Mouse (Mus musculus) forebrain, embryonic 15.5 days (tissue): ENCODE data around the gene Prr12. TPM values are rescaled to one million over a fixed set of nuclear protein-coding genes. Genes with fewer than 3 reads are reported as not detected.

ENCODE experiments used
- ATAC-seq: fragments of 200-750 bp; cut with Nextera tagmentation; replicated peaks from 2 replicates; pipeline ENCODE4 v1.8.0; 2017; ENCODE audit warnings: mild to moderate bottlenecking, moderate TSS enrichment, moderate library complexity
- H3K27ac ChIP-seq: fragments of 300-500 bp; sonication (generic); replicated peaks from 2 replicates; pipeline ENCODE4 v1.5.1; 2015; ENCODE audit warnings: mild to moderate bottlenecking, inconsistent platforms
- H3K27me3 ChIP-seq: fragments of 300-500 bp; sonication (generic); 2 replicates; pipeline ENCODE4 v1.6.1; 2015; ENCODE audit warnings: inconsistent platforms
- H3K36me3 ChIP-seq: fragments of 300-500 bp; sonication (generic); 2 replicates; pipeline ENCODE4 v1.6.1; 2015; ENCODE audit warnings: mild to moderate bottlenecking, inconsistent platforms
- H3K4me1 ChIP-seq: fragments of 300-500 bp; sonication (generic); 2 replicates; pipeline ENCODE4 v1.6.1; 2015; ENCODE audit warnings: inconsistent platforms
- H3K4me2 ChIP-seq: fragments of 300-500 bp; sonication (generic); replicated peaks from 2 replicates; pipeline ENCODE4 v1.6.1; 2015; ENCODE audit warnings: mild to moderate bottlenecking, inconsistent platforms
- H3K4me3 ChIP-seq: fragments of 300-500 bp; sonication (generic); 2 replicates; pipeline ENCODE4 v1.5.1; 2015; ENCODE audit warnings: mild to moderate bottlenecking, inconsistent platforms
- H3K9ac ChIP-seq: fragments of 300-500 bp; sonication (generic); replicated peaks from 2 replicates; pipeline ENCODE4 v1.6.1; 2015; ENCODE audit warnings: mild to moderate bottlenecking, inconsistent platforms
- H3K9me3 ChIP-seq: fragments of 300-500 bp; sonication (generic); 2 replicates; pipeline ENCODE4 v1.6.1; 2016; ENCODE audit warnings: inconsistent platforms
- WGBS: fragments of 180-500 bp; shearing (Covaris S2); methylation state at CpG from one replicate; pipeline ENCODE4 v1.1.7; 2015; ENCODE audit warnings: mixed read lengths; 5-methylcytosine and 5-hydroxymethylcytosine counted together
- polyA plus RNA-seq: library from polyadenylated mRNA; unstranded; fragments of >200 nt; fragmentation: Nextera tagmentation; extraction: Ambion mirVana; gene quantifications from 2 replicates; pipeline ENCODE4 v1.2.1, GENCODE M21; 2015

Prr12 gene
- polyA plus RNA-seq, 1 experiment from 2014 or later = 16.0 TPM

DNA sequence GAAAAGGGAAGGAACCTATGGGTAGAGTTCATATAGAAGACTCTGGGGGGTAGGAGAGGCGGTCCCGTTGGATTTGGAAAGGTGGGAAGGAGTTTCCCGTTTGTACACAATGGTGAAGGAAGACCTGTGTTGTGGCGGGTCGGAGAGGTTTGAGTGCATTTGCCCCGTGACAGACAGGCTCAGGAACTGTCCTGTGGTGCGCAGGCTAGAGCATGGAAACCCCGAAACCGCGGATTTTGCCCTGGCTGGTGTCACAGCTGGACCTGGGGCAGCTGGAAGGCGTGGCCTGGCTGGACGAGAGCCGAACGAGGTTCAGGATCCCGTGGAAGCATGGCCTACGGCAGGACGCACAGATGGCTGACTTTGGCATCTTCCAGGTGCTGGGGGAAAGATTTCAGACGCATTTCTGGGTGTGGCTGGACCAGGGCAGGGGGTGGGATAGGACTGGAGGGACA lies 54.2 kb downstream of the Prr12 start, which contains the start of gene Bcl2l12:
Bcl2l12 (minus strand) TSS at position 212 of the 455 bp plus-strand sequence.
- Histone ChIP-seq H3K4me2 (peak within 1 kb of the TSS; percentile 76), H3K4me1 (peaks cover 26% of the 10 kb centered on the region), H3K27ac (peak within 1 kb of the TSS; percentile 82), H3K27me3 (no peaks in the 10 kb centered on the region), H3K4me3 (peak within 1 kb of the TSS; percentile 63), H3K9ac (peak within 1 kb of the TSS; percentile 66), H3K36me3 (peaks cover 34% of the 10 kb centered on the region), H3K9me3 (no peaks in the 10 kb centered on the region)
- WGBS = 3% methylated on average over 18 of the region's 18 CpGs
- no peak for ATAC-seq

- Histone ChIP-seq H3K9ac (peak overlapping the region; percentile 66), H3K4me1 (peaks cover 26% of the 10 kb centered on the region), H3K4me3 (peak overlapping the region; percentile 63), H3K4me2 (peak overlapping the region; percentile 76), H3K27me3 (no peaks in the 10 kb centered on the region), H3K9me3 (no peaks in the 10 kb centered on the region), H3K27ac (peak overlapping the region; percentile 82), H3K36me3 (peaks cover 29% of the 10 kb centered on the region)
- no peak; the same call in 1 of the 2 replicates for ATAC-seq
- WGBS = 4% methylated on average over 15 of the region's 15 CpGs
Observed at GRCm38 (mm10) chr7:44997940-44998428, 54.7 kb downstream of the Prr12 start.

DNA sequence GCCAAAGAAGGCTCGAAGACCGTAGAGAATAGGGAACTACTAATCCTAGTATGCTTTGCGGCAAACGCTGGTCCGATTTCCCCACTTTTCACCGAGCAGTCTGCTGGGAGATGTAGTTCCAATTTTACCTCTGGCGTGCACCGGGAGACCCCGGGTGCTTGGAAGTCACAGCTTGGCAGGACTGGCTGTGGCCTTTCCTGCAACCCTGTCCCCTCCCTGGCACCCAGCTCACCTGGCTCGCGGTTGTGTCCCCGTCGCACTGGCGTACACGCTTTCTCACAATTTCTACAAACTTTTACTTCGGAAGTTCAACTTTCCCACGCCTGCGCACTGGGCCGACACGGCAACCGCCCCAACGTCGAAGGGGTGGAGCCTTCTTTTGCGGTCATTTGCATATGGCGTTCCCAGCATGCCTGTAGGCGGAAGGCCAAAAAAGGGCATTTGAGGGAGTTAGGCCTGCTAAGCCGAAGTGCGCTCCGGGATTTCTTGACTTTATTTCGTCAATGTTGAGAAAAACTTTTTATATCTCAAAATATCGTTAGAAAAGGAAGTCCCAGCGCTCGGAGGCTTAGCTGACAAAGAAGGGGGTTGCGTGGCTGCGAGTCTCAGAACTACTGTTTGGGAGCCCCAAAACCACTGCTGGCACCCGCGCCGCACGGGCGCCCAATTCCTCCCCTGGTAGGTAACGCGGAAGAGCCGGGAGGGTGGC lies 55.3 kb downstream of the Prr12 start, which contains the start of gene Irf3:
Irf3 (plus strand) TSS at position 418 of the 709 bp plus-strand sequence.
- H3K4me1 ChIP-seq = peaks cover 26% of the 10 kb centered on the region
- no peaks in the 10 kb centered on the region for H3K27me3 ChIP-seq
- H3K4me3 ChIP-seq = peak within 1 kb of the TSS; percentile 63
- no peaks in the 10 kb centered on the region for H3K9me3 ChIP-seq
- peak; percentile 91 for ATAC-seq
- H3K36me3 ChIP-seq = peaks cover 23% of the 10 kb centered on the region
- H3K4me2 ChIP-seq = peak within 1 kb of the TSS; percentile 76
- under 1% methylated on average over 43 of the region's 43 CpGs for WGBS
- peak within 1 kb of the TSS; percentile 82 for H3K27ac ChIP-seq
- peak within 1 kb of the TSS; percentile 66 for H3K9ac ChIP-seq

- no peak for ATAC-seq
- Histone ChIP-seq H3K9me3 (no peaks in the 10 kb centered on the region), H3K4me2 (peak overlapping the region; percentile 76), H3K4me1 (peaks cover 26% of the 10 kb centered on the region), H3K27me3 (no peaks in the 10 kb centered on the region), H3K9ac (peak overlapping the region; percentile 41), H3K36me3 (peaks cover 15% of the 10 kb centered on the region), H3K27ac (0 out of 2 replicates have a peak overlapping the region, but pooled peaks have one; percentile 4), H3K4me3 (peak overlapping the region; percentile 63)
- WGBS = 11% methylated on average over 10 of the region's 10 CpGs
Observed at GRCm38 (mm10) chr7:44996672-44997071, 56.0 kb downstream of the Prr12 start.

GRCm38 (mm10) chr7:44986879-44987718 lies 65.6 kb downstream of the Prr12 start:
- Histone ChIP-seq H3K27ac (peak overlapping the region; percentile 95), H3K9ac (peak overlapping the region; percentile 67), H3K36me3 (peaks cover 10% of the 10 kb centered on the region), H3K27me3 (no peaks in the 10 kb centered on the region), H3K4me1 (peaks cover 35% of the 10 kb centered on the region), H3K4me2 (peak overlapping the region; percentile 69), H3K9me3 (no peaks in the 10 kb centered on the region), H3K4me3 (peak overlapping the region; percentile 65)
- ATAC-seq = peak; percentile 21
- WGBS = under 1% methylated on average over 29 of the region's 29 CpGs

- H3K9me3 ChIP-seq = no peaks in the 10 kb centered on the region
- peak within 1 kb of the TSS; percentile 65 for H3K4me3 ChIP-seq
- WGBS = under 1% methylated on average over 42 of the region's 42 CpGs
- H3K9ac ChIP-seq = peak within 1 kb of the TSS; percentile 97
- peak; percentile 97 for ATAC-seq
- H3K4me1 ChIP-seq = peaks cover 35% of the 10 kb centered on the region
- H3K4me2 ChIP-seq = peak within 1 kb of the TSS; percentile 69
- peaks cover 18% of the 10 kb centered on the region for H3K36me3 ChIP-seq
- peak within 1 kb of the TSS; percentile 95 for H3K27ac ChIP-seq
- no peaks in the 10 kb centered on the region for H3K27me3 ChIP-seq
Observed at GRCm38 (mm10) chr7:44986192-44986878, 66.3 kb downstream of the Prr12 start, which contains the start of gene Prmt1. TSS of gene Prmt1 (minus strand) at chr7:44986568.

DNA sequence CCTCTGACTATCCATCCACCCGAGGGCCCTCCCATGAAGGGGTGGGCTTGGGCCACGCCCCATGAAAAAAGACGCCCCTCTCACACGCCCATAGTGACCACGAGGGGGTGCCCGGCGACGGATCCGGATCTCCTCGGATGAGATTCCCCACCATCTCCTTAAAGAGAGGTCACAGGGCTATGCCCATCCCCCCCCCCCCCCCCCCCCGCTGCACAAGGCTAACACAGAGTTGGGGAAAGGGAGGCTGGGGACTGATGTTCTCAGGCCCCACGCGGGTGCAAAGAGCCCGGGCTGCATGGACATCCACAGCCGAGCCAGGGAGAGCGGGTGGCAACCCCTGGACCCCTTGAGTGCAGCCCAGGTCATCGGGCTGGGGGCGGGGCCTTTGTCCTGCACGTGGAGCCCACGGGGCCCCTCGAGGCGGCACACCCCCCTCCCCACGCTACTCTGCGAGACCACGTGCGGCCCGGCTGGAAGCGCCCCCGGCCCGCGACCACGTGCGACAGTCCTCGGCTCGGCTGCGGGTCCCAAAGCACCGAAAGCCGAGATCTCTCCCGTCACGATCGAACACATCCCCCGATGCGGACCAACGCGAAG lies 67.0 kb downstream of the Prr12 start:
- Histone ChIP-seq H3K4me1 (peaks cover 35% of the 10 kb centered on the region), H3K9ac (peak overlapping the region; percentile 97), H3K27ac (peak overlapping the region; percentile 93), H3K9me3 (no peaks in the 10 kb centered on the region), H3K4me3 (peak overlapping the region; percentile 65), H3K27me3 (no peaks in the 10 kb centered on the region), H3K4me2 (peak overlapping the region; percentile 60), H3K36me3 (peaks cover 21% of the 10 kb centered on the region)
- ATAC-seq = peak; percentile 1
- 1% methylated on average over 43 of the region's 45 CpGs for whole genome bisulfite sequencing

DNA sequence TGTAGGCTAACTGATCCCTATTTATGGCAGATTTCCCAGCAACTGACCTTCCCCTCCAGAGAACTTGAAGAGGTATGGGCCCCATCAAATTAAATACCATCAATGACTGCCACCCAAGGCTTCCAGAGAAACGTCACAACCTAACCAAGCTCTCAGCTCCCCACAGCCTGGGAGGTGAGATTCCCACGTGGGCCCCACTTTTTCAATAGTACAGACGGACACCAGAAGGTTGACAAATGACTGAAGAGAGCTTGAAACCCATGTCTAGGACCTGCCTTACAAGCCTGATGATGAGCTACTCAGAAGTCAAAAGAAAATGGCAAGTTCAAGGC lies 67.9 kb downstream of the Prr12 start:
- H3K9me3 ChIP-seq = no peaks in the 10 kb centered on the region
- peaks cover 35% of the 10 kb centered on the region for H3K4me1 ChIP-seq
- 30% methylated on average over 3 of the region's 3 CpGs for WGBS
- ATAC-seq = no peak
- peaks cover 29% of the 10 kb centered on the region for H3K36me3 ChIP-seq
- H3K4me3 ChIP-seq = peak overlapping the region; percentile 65
- 0 out of 2 replicates have a peak overlapping the region, but pooled peaks have one; percentile 1 for H3K27ac ChIP-seq
- H3K27me3 ChIP-seq = no peaks in the 10 kb centered on the region
- H3K9ac ChIP-seq = no peak overlapping the region
- H3K4me2 ChIP-seq = peak overlapping the region; percentile 60

- ATAC-seq = no peak
Observed at GRCm38 (mm10) chr7:44983944-44984832, 68.5 kb downstream of the Prr12 start.

DNA sequence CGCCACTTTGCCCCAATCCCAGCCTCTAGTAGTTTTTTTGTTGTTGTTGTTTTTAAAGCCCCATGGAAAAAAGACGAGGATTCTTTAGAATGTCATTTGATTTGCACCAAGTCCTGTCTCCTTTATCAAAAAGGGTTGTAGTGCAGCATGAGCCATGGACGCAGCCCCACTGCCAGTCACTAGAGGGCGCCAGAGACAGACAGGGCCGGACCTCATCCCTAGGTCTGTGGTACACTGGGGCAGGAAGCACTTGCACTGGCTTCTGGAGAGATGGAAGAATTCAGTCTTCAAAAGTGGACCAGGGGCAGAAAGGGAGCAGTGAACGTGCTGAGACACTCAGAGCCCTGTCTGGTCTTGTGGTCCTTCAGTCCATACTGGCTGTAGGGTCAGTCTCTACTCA lies 69.6 kb downstream of the Prr12 start:
- 0 out of 2 replicates have a peak overlapping the region, but pooled peaks have one; percentile 8 for H3K4me3 ChIP-seq
- no peak overlapping the region for H3K9ac ChIP-seq
- no peak for ATAC-seq
- no peaks in the 10 kb centered on the region for H3K27me3 ChIP-seq
- 26% methylated on average over 6 of the region's 6 CpGs for WGBS
- H3K4me1 ChIP-seq = peaks cover 25% of the 10 kb centered on the region
- H3K9me3 ChIP-seq = no peaks in the 10 kb centered on the region
- peaks cover 45% of the 10 kb centered on the region for H3K36me3 ChIP-seq
- H3K27ac ChIP-seq = 0 out of 2 replicates have a peak overlapping the region, but pooled peaks have one; percentile 11
- no peak overlapping the region; the same call in 1 of the 2 replicates for H3K4me2 ChIP-seq

More at GRCm38 (mm10) chr7:44983944-44984832, 68.5 kb downstream of the Prr12 start:
- Histone ChIP-seq H3K9ac (no peak overlapping the region), H3K36me3 (peaks cover 34% of the 10 kb centered on the region), H3K27me3 (no peaks in the 10 kb centered on the region), H3K4me3 (peak overlapping the region; percentile 65), H3K9me3 (no peaks in the 10 kb centered on the region), H3K4me2 (peak overlapping the region; percentile 60), H3K4me1 (peaks cover 34% of the 10 kb centered on the region), H3K27ac (0 out of 2 replicates have a peak overlapping the region, but pooled peaks have one; percentile 17)
- WGBS = 71% methylated on average over 7 of the region's 7 CpGs
